Mouse (Mus musculus): ENCODE data around the gene Tex35.
A peak's percentile ranks its signal among the peaks of the same experiment; 100 is the strongest.

The Tex35 gene

DNA sequence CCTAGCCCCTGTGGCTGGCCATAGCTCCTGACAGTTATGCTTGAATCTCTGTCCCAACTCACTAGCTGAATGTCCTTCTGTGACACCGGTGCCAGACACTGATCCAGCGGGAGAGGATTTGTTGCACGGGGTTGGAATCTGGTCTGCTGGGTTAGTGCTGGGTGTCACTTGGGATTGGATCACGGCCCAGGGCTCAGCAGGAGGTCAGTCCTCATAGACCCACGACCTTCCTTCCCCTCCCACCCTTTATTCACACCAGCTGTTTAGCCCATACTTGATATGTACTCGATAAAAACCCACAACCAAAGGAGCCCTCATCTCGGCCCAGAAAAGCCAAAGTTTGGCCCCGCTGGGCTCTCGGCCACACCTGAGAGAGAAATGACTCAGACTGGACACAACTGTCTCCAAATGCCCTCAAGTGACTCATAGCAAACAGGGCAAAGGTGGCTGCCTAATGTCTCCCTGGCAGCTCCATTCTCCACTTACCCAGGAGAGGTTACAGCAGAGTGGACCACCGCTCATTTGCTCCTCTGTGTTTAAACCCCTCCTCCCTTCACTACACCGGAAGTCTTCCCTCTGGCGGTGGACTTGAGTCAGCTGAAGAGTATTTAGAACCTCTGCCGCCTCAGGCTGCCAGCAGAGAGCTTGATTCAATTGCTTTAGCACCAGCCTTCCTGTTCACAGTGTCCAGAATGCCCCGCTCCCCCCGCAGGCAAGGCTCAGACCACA is 27.2 kb downstream of the Tex35 start:
- DNase-seq, result peak; percentile 78

DNA sequence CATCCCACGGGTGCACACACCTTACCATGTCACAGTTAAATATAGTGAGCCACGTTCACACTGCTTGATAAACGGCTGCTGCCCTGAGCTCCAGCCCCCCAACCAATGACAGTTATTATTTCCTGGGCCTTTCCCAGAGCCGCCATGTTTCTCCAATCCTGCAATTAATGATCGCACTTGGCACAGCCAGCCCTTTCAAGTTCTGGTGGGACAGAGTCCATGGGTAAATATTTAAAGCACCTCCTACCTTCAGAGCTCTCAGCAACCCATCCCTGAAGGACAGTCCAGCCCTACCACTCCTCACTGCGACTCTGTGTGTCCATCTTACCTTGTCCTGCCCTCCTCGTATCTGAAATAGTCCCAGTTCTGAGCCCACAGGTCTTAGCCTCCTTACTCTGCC is 28.4 kb downstream of the Tex35 start:
- DNase-seq, result no peak

DNA sequence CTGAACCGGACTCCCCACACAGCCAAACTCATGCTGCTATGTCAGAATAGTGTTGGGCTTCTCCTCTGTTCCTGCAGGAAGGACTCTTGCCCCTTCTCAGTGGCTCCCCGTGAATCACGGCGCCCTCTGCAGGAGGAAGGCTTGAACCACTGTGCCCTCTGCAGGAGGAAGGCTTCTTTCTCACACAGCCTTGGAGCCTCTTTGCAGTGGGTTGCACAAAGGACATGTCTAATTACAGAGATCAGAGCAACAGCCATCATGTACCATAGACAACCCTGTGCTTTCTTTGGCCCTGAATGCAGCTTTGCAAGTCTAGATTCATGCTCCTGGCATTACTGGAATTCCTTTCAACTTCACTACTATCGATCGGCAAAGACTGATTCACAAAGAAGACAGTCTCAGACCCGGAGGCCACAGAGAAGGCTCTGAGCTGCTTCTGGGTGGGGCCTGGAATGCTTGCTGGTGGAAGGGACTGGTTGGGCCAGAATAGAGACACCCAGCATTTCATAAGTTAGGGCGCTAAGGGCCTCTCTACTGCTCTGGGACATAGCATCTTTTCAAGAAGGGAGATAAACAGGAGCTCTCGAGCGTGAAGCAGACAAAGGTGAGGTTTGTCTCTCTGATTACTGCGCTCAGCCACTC is 29.0 kb downstream of the Tex35 start:
- peak; percentile 87 for DNase-seq

DNA sequence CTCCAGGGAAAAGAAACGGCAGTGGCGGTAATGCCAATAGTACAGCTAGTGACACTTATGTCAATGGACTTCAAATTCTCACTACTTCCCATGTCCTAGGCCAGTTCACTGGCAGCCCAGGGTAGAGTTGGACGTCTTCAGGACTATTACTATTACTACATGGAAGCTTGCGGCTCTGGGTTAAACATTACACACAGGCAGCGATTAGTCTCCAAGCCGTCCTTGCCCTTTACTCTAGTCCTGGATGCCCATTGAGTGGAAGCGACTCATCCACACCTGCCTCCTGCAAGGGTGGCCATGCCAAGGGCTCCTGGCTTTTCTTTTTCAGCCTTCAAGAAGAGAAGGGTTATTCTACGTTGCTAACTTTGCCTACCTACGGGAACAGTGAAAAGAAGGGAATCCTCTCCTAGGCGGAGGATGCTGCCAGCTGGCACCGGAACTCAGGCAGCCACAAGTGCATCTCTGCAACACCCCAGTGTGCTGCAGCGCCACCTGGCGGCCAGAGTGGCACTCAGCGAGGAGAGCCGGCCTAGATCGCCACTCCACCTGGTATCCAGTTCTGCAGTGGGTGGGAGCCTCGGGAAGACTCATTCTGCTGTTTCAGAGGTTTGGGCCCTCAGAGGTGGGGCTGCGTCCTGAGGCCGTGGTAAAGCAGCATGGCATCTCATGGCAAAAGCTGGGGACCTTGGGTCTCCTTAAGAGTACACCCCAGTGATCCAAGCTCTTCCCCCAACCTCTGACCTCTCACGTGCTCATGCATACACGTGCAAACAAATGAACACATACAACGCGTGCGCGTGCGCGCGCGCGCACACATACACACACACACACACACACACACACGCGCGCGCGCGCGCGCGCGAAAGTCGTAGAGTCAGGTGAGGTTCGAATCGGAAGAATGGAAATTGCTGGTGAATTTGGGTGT is 31.4 kb downstream of the Tex35 start:
- DNase-seq, result peak; percentile 89

DNA sequence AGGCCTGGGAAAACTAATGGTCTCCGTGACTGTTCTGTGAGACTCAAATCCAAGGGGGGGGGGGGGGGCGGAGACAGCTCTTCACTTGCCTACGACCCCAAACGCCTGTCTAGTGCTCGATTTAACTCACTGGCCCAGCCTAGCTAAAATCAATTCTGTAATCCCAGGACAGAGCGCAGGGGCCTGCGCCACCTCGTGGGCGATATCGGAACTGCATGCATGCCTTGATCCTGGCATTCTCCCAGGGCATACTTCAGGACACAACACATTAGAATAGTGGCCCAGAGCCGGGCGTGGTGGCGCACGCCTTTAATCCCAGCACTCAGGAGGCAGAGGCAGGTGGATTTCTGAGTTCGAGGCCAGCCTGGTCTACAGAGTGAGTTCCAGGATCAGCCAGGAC is 32.2 kb downstream of the Tex35 start:
- DNase-seq, result peak; percentile 90

DNA sequence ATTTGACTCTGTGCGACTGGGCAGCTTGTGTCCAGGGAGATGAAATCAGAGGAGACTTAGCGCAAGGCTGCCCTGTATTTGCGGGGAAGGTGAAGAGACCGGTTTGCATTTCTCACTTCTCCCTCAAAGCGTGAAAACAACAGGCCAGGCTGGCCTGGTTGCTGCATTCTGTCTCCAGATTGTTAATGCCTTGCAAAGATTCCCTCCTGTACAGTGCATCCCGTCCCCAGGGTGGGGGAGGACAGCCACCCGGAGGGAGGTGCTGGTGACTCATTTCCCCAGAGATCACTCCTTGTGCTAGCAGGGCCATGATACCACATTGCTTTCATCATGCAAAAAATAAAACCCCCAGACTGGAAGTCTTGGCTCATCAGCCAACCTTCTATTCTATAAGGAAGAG is 33.5 kb downstream of the Tex35 start:
- no peak for DNase-seq

DNA sequence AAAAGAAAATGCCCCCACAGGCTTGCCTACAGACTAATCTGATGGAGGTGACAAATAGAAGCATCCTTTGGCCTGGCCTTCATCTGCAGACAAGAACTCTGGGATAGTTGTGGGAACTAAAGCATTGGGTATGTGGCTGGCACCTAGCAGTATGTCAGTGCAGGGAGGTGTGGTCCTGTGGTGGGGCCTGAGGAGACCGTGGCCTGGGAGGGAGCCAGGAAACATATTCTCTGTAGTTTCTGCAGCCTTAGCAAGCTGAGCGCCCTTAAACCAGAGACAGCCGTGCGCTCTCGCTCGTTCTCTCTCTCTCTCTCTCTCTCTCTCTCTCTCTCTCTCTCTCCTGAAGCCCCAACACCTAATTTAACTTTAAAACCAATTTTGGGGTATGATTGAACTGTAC is 34.1 kb downstream of the Tex35 start:
- DNase-seq, result no peak

DNA sequence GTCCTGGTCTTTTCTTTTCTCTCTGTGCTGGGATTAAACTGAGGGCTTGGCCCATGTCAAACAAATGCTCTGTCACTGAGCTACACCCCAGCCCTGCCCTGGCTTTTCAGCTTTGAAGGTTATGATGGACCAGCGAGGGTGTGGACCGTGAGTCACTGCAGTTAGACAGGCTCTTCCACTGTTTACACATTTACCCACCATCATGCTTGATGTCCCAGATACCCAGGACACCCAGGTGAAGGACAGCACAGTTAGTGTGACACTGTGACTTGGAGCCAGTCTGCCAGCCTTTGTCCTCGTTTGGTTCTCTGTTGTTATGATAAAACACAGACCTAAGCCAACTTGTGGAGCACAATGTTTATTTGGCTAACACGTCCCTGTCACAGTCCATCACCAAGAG is 34.9 kb downstream of the Tex35 start:
- DNase-seq, result no peak

DNA sequence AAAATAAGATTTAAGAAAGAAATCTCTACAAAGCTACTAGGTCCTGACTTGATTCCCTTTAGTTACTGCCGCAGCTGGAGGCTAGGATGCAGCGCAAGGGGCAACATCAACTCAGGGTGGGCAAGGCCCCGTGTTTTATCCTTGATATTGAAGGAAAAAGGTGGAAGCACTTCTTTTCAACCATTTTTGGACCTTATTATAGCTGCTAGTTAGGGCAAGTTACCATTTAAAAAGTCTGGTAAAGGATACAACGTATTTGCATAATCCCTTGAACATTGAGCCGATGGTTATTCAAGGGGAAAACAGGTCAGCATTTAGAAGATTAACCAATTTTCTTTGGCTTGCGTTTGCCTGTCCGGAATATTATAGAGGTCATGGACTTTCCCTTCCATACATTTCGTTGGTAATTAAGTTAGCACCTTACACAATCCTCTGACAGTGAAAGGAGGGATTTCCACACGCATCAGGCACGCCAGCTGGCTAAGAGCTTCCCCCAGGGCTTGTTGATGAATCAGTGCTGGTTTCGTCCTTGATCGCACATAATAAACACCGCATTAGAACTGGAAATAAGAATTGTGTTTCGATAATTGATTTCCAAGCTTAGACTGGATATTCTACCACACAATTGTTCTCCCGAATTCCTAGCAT is 39.2 kb downstream of the Tex35 start:
- DNase-seq, result peak; percentile 69

DNA sequence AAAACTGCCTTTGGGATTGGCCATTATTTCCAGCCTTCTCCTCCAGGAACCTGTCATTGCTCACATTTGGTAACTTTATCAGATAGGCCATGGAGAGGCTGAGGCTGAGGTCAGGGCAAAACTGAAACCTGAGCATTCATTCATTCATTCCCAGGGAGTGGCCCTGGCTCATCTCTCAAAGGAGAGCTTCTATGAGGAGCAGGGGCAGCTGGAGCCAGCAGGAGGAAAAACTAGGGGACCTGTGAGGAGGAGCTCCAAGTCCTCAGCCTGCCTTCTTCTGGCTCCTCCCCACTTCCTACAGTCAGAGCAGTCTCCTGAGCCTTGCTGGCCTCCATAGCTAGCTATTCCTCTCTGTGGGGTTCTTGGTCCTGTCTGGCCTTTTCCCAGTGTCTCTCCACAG is 40.2 kb downstream of the Tex35 start:
- DNase-seq, result no peak

DNA sequence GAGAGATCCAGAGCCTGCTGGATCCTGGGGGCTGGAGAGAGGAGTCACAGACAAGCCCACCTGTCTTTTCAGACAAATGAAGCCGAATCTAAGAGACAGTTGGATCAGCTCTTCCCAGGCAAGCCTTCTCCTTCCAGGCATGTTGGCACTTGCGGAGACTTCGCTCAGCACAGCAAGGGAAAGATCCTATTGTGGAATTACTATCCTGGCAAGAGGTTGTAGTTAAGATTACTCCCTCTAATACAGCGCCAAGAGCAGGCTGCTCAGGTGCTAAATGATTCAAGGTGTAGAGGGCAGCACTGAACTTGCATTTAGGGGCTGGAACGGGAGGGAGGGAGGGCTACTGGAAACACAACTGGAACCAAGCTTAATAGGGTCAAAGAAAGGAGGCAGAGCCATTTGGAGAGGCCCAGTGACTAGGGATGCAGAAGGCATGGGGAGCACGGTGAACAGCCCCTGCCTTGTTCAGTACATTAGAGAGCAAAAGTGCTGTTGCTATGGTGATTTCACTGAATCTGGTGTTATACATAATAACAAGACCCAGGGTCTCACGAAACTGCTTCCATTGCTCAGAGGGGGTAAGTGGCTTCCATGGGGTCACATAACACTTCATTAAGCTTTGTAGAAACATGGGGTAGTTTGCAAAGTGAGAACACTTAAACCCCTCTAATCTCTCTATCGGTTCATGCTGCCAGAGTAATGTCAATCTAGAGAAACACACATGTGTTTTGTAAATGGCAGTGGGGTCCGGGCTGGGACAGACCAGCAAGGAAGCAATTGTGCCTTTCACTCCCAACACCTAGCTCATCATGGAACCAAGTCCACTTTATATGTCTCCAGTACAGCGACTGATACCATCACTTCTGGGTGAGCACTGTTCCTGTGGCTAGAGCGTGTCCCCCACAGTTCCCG is 42.4 kb downstream of the Tex35 start:
- no peak for DNase-seq

DNA sequence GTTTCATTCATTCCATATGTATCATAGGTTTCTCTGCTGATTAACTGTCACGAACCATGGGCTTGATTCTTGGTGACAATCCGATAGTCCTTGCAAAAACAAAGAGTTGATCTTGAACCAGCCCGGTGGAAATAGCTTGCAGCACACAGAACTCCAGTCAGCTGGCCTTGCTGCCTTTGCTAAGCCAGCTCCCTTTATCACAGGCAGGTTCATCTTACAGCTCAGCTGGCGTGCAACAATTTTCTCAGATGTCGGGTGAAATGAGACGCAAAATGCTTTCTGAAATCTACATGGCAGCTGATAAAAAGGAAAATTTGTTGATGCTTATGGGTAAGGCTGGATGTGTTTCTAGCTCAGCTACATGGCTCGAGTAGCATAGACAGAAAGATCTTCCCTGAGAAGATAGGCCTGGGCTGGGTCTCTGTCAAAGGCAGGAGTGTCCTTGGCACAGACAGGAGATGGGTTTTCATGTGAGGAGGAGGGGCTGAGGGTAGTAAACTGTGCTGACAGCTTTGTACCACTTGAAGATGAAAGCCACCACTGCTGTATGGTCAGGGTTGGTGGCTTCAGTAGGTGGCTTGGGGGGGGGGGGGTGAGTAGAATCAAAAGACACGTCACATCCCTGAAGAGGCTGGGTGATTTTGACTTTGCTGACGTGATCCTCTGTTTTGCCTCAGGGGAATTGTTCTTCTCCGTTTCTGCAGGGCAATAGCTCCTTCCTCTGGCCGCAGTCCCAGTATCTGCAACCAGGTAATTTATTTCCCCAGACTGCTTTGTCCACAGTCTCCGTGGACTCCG is 45.0 kb downstream of the Tex35 start:
- no peak for DNase-seq

DNA sequence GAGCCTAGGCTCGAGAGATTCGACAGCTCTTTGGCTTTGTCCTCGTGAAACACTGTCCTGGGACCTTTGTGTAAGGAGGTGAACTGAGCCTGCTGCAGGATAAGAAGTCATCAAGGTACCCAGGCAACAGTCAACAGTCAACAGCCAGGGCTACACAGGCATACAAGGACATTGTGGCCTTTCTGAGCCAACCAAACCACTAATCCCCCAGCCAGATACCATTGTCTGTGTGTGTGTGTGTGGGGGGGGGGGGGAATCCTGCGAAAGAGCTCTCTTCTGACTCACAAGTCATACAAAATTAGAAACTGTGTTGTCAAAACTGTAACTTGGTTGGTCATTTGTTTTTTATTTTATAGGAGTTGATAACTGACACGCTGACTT is 46.0 kb downstream of the Tex35 start:
- no peak for DNase-seq

DNA sequence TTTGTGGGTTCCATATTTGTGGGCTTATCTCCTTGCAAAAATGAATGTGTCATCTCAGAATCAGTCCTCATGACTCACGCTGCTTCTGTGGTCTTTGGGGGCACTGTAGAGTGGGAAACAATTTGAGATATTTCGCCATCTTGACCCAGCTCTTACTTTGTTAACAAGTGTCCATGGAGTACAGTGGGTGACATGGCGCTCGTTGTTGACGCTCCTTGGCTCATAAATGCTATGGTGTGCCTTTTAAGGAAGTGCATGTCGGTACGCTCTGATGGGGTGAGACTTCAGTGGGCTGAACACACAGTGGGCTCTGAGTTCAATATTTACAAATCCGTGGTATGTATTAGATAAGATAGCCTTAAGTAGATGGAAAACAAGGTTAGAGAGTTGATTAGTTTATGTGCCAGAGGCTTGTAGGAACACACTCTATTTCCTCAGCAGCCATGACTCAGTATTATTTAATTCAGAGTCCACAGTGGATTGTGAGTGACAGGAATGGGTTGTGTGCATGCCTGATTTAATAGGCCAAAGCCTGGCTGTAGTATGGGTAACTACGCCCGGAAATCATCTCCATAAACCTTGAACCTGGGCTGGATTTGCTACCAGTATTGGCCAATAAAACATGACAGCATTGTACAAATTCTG is 46.6 kb downstream of the Tex35 start:
- DNase-seq, result no peak

DNA sequence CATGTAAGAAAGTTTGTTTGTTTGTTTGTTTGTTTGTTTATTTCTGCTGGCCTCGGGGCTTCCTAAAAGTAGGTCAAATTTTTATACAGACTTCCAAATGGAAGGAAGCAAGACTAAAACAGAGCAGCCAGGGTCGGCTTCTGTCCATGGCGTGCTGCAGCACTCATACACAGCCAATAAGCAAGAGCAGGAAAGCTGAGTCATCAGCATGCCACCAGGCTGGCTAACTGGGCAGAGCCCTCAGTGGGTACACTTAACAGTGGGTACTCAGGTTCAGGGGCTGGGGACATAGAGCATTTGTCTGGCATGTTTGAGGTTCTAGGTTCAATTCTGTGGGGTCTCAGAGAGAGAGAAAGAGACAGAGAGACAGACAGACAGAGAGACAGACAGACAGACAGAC is 47.3 kb downstream of the Tex35 start:
- no peak for DNase-seq

DNA sequence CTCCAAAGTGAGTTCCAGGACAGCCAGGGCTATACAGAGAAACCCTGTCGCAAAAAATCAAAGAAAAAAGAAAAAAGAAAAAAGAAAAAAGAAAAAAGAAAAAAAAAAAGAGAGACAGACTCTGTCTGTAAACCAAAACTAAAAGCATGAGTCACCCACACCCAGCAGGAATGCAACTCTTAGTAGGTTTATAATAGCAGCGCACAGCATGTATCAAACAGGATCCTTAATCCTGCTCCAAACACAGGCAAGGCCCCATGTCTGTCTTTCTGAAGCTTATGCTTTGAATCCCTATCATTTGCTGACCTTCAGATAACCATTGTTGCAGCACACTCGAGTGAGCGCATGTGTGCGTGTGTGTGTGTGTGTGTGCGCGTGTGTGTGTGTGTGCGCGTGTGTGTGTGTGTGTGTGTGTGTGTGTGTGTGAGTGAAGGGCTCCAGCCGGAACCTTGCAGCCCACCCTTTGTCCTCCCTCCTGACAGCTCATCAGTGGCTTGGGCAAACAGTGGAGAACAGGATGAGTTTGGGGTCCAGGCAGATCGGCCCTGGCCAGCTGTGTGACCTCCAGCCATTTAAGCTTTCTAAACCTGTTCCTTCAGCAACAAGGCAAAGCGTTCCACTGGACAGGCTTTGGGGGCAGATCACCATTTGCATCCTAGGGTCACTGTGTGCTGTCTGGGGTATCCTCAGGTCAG is 47.9 kb downstream of the Tex35 start:
- DNase-seq, result no peak

DNA sequence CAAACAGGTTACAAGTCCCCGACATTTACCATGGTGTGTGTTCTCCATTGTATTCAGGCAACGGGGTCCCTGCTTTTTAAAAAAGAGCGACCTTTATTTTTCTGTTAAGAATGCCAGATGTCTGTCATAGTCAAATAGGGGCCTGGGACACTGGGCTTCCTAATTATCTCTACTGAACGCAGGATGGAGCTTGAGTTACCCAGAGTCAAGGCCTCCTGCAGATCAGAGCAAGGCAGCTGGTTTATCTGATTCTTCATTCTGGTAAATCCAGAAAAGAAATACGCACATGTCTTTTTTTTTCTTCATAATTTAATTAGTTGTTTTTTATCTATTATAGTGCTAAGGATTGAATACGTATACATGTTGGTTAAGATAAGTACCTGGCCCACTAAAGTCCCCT is 52.6 kb downstream of the Tex35 start:
- no peak for DNase-seq

DNA sequence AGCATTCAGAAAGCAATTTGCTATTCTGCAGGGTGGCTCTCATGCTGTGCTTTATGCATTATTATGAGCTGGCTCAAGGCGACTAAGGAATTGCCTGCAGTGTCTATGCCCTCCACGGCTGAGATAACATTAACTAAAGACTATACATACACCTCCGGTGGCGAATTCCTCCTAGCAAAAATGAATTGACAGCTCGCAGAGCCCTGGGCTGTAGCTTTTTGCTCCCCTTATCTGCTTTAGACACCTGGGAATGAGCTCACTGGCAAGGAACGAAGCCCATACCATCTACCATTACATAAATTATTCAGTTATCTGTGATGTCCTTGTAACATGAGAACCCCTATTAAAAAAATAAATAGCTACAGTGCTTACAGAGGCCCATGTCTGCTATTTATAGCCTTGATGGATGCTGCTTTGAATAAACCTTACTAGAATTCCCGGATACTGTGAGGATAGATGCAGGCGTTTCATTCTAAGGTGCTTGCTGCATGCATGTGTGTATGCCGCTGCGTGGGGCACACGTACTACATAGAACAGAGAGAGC is 53.1 kb downstream of the Tex35 start:
- DNase-seq, result no peak

DNA sequence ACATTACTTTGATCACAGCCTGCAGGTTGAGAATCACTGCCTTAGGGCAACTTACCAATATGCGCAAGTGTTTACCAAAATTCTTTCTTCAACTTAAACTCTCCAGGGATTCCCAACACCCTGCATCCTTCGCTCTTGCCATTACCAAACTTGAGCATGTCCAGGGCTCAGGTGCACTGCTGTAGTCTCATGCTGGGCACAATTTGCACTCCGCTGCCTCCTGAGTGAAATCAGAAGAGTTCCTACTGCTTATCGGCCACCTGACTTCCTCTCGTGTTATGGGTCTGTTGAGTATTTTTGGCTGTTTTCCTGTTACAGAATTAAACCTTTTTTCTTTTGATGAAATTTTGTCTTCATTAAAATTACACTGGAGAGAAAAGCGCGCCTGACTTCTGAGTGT is 53.8 kb downstream of the Tex35 start:
- no peak for DNase-seq

DNA sequence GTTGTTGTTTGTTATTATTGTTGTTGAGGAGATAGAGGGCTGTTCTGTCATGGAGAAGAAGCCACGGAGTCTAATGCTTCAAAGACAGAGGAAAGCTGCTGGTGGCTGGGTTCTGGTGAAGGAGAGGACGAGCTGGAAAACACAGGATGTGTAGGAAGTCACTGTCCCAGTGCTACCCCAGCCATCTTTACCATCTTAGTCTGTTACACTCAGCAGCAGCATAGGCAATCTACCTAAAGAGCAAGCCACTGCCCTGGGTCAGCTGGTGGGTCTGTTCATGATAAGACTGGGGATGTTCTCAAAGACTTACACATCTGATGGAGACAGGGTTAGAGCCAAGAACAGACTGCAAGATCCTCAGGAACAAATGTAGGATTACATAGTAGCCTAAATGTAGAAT is 58.6 kb downstream of the Tex35 start:
- no peak for DNase-seq

All from retina, postnatal 1 day (tissue).